Mouse (Mus musculus): ENCODE results near the gene Atxn7l2.

DNA sequence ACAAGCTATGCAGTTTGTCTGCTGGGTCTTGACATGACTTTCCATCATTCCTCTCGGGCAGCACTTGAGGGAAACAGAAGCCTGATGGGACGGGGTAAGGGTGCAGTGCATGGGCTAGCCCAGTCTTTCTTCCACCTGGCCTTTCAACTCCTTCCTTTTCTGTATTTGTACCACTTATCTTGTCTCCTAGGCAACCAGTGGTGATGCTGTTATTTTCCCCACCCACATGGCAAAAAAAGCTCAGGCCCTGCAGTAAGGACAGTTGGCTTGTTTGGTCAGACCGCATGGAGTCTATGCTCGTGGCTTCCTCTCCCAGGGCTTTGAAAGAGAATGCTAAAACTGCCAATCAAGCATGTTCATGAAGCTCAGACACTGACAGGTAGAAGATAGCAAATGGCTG lies 17.0 kb downstream of the Atxn7l2 start:
- TF ChIP-seq POLR2A (IDR thresholded peaks at IDR 0.05; ENCODE audit: low read depth, low read length) (no peak), TCF12 (IDR thresholded peaks at IDR 0.05; ENCODE audit: low read depth, low read length) (no peak), E2F4 (IDR thresholded peaks at IDR 0.05; ENCODE audit: insufficient replicate concordance, low read depth, low read length) (no peak), POLR2AphosphoS2 (IDR thresholded peaks at IDR 0.05; ENCODE audit: low read depth, low read length) (no peak), CTCF (conservative IDR thresholded peaks at IDR 0.05 in 1 of 2, IDR thresholded peaks at IDR 0.05 in 1 of 2; ENCODE audit: low read depth in 2 of 2, low read length in 2 of 2) (no peak), NELFE (IDR thresholded peaks at IDR 0.05; ENCODE audit: low read depth, low read length) (no peak), MXI1 (IDR thresholded peaks at IDR 0.05; ENCODE audit: low read depth, low read length) (no peak), PAX5 (IDR thresholded peaks at IDR 0.05; ENCODE audit: low read length) (no peak), ETS1 (conservative IDR thresholded peaks at IDR 0.05; ENCODE audit: low read depth, low read length) (no peak), MAX (IDR thresholded peaks at IDR 0.05; ENCODE audit: low read length) (no peak), EP300 (IDR thresholded peaks at IDR 0.05; ENCODE audit: low read length) (no peak), HCFC1 (IDR thresholded peaks at IDR 0.05; ENCODE audit: low read depth, low read length) (no peak)

Data from CH12.LX (cell line).